Mouse (Mus musculus): ENCODE results near the gene Amot.

Gene Amot

DNA sequence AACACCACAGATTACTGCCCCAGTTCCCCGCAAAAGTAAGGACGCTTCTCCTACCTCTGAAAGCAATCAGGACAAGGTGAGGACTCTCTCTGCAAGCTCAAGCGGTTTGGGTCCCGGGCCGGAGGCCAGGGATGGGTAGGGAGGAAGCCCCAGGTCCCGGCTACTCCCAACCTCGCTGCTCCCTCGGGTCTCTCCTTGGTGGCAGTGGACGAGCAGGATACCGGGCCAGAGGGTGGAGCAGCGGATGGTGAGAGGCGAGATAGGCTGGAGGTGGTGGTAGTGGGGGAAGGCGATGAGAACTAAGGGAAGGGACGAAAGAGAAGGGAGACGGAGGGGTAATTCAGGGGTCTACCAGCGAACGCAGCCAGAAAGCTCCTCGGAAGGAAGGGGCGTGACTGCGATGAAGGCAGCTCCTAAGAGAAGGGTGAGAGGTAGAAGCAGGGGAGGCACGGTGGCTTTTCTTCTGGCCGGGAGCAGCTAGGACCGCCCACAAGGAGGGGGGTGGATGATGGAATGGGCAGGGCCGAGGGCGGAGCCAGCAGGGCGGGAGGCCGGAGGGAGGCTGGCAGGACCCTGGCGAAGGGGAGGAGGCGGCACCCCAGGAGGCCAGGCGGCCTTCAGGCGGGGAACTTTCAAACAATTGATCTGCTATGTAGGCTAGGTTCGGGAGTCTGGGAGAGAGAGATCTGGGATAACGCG, at the start of gene Amot:
TSS of gene Amot (minus strand) at position 465 of the 699 bp plus-strand sequence.
- in situ Hi-C loops (cut with MboI, MseI), result no loop called here

DNA sequence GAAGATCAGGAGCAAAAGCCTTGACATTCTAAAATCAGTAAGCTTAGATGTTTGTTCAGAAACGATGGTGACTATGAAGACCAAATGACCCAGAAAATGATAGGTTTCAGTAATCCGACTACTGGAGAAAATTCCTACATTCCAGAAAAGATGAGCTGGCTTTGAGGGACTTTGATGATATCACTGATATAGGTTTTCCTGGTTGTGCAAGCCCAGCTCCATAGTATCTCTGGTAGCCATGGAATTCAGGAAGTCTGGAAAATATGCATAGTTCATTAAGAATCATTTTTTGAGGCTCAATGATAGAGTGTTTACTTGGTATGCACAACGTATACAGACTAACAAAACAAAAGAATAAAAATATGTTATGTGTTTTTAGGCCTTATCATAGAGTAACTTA, 40.1 kb upstream of the Amot start:
- in situ Hi-C loops (cut with MboI, MseI), result no loop called here

- in situ Hi-C loops (cut with MboI, MseI), result no loop called here
These were observed 38.9 kb upstream of the Amot start for GRCm38 (mm10) chrX:145543602-145544490.

DNA sequence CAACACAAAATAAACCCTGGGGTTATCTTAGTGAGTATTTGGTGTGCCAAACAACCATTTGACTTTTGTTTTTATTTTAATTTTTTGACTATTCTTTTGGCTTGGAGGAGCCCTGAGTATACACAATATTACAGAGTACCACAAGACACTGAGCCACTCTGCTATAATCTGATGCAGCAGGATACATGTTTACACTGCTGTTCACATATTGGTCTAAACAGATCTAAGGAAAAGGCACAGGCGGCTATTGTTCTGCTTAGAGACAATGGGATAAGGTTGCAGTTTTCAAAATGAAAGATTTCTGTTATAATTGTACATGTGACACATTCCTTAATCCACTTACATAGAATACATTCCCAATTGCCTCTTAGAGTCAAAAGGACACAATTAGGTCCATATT, 36.1 kb upstream of the Amot start:
- in situ Hi-C loops (cut with MboI, MseI), result no loop called here

GRCm38 (mm10) chrX:145540321-145540720, 35.3 kb upstream of the Amot start:
- in situ Hi-C loops (cut with MboI, MseI), result no loop called here

DNA sequence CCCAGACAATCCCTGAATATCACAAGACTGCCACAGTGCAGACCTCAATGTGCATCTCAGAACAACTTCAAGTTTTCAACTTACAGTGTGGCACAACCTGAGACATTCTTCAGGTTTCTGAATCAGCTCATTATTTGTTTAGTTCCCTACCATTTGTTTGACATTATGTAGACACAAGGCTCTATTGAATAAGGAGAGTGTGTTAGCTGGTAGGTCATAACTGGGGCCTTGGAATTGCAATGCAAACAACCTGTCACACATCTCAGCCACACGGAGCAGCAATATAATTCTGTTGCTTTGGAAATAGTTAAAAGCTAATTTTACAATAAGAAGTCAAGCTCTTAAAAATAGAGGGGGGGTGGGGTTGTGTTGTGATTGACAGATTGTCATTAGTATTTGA, 24.6 kb upstream of the Amot start:
- in situ Hi-C loops (cut with MboI, MseI), result no loop called here

DNA sequence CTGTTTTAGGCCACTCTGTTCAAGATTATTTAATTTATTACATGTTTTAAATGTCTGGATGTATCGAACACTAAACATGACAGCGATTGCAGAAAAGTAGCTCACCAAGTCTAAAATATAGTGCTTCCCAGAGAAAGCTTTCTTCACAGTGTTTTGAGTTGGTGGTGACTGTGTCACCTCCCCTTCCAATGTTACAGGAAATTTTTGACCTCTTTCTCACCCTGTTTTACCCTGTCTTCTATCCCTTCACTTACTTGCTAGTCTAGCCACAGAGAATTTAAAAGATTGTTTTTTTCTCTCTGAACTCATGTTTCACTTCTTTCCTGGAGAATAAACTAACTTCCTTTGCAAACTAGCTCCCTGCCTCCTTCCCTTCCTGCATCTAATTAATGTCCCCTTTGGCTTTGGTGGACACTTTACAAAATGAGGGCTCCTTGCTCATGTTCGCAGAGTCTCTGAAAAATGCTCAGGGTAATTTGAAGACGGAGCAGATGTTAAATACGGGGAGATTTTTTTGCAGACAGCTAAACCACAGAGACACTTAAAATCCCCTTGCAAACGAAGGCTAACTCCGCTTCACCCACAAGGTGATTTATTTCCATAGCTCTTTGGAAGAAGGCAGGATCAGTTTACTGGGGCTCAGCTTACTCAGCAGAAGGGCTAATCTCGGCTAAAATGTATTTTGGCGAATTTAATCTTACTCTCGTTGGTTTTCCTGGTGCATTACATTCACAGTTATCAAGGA, 11.5 kb upstream of the Amot start:
- in situ Hi-C loops (cut with MboI, MseI), result no loop called here

DNA sequence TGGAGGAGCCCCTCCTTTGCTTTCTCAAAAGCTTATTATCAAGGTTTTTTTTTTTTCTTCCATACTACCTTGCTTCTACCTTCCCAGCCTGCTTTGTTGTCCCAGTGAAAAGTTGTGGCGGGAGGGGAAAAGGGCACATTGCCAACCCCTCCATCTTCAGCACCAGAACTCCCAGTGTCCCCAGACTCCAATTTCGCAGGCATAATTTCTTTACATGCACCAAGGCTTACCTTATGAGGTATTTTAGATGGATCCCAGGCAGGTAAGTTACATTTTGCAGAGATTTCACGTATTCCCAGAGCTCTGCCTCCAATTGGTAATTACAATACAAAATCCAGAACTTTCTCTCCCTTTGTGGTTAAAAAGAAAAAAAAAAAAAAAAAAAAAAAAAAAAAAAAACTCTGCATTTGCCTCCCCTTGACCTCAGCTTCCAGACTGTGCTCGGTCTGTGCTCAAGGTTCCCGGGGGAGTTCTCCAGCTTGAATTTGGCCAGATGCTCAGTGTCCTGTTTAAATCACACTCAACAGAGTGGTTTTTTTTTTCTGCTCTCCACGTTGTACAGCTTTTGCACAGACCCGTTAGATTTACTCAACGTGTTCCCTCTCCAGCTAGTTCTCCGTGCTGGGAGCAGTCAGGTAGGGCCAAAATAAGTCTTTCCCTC, 10.6 kb upstream of the Amot start:
- in situ Hi-C loops (cut with MboI, MseI), result no loop called here

DNA sequence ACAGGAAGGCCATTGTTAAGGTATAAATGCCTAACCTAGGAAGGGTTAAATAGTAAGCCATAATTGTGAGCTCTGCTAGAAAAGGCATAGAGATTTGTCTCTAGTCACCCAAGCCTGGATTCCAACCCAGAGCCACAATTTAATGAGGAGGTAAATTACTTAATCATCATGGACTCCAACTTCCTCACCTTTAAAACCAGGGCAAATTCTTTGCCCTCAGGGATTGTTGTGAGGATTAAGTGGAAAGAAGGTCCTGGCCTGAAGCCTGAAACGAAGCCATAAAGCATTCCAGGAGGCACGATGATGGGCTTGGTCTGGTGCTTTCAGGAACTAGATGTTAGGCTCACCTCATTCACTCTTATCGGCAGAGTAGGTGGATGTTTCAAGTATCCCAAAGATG, 5.7 kb upstream of the Amot start:
- in situ Hi-C loops (cut with MboI, MseI), result no loop called here

- in situ Hi-C loops (cut with MboI, MseI), result no loop called here
These were observed 648 bp upstream of the Amot start for GRCm38 (mm10) chrX:145505457-145506201.

- in situ Hi-C loops (cut with MboI, MseI), result no loop called here
These were observed 3.2 kb downstream of the Amot start for GRCm38 (mm10) chrX:145501666-145502355.

- in situ Hi-C loops (cut with MboI, MseI), result no loop called here
These were observed 5.9 kb downstream of the Amot start for GRCm38 (mm10) chrX:145499101-145499500.

GRCm38 (mm10) chrX:145498691-145499090, 6.3 kb downstream of the Amot start:
- in situ Hi-C loops (cut with MboI, MseI), result no loop called here

GRCm38 (mm10) chrX:145497486-145497885, 7.5 kb downstream of the Amot start:
- in situ Hi-C loops (cut with MboI, MseI), result no loop called here

DNA sequence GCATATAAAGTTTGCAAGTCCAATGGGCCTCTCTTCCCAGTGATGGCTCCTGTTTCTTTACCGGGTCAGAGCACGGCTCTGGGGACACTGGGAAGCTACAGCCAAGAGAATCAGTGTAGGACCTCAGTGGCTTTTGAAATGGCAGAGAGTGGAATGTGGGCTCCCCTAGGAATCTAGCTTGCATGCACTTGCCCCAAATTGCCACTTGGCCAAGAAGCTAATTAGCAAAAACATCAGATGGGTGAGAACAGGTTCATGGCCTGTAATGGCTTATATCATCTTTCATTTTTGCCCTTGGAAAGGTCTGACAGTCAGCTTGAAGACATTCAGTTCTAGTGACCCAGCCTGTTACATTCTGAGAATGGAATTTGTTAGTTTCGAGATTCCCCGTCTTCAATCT, 9.6 kb downstream of the Amot start:
- in situ Hi-C loops (cut with MboI, MseI), result no loop called here

DNA sequence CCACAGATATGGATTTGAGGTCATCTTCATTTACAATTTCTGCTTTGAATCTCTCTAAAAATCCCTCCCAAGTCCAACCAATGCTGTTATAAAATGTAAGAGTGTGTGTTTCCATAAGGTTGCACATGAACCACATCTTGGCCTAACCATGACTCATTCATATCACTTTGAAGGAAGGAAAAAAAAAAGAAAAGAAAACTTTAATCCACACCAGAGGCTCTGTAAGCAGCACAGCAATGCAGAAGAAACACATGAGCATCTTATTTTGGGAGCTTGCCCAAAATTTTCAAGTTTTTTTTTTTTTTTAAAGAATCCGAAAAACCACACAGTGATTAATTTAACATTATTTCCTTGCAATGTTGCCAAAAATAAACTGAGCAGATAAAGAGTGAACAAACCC, 14.2 kb downstream of the Amot start:
- in situ Hi-C loops (cut with MboI, MseI), result no loop called here

DNA sequence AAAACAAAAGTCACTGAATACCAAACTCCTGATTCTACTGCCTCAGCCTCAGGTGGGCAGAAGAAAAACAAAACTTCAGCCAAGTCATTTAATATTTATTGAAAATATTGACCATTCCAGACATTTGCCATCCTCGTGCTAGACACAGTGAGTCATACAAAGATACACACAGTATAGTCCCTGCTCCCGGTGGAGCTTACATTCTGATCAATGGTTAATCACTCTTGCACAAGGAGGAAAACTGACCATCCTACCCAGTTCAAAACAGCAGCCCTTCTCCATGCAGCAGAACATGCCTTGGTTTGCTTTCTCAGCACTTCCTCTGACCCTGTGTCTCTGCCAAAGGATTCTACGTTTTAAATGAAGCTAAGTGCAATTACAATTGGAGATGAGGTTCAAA, 14.6 kb downstream of the Amot start:
- in situ Hi-C loops (cut with MboI, MseI), result no loop called here

GRCm38 (mm10) chrX:145489950-145490349, 15.0 kb downstream of the Amot start:
- in situ Hi-C loops (cut with MboI, MseI), result no loop called here

- in situ Hi-C loops (cut with MboI, MseI), result no loop called here
These were observed 19.5 kb downstream of the Amot start for GRCm38 (mm10) chrX:145485495-145485894.

DNA sequence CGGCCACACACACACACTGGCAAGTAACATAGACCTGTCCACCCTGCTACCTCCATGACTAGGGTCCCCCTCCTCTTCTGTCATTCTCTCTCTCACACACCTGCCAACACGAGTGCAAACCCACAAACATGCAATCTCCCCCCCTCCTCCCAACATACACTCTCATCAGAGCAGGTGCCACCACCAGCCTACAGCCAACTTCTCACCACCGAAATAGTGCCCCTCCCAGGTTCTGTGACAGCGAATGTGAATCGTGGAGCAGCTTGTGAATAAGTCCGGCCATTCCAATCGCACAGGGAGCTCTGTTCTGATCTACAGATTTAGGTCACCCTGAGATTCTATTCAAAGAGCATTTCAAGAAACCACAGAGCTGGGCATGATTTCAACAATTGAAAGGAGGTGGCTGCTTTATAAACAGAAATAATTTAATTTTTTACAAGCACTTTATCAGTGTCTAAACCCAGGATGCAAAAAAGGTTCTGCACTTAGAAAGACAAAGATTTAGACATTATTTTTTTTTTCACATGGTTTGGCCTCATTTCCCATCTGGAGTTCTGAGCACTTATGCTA, 21.4 kb downstream of the Amot start:
- in situ Hi-C loops (cut with MboI, MseI), result no loop called here

Measured in T-helper 1 cell (primary cell).